Mouse (Mus musculus): ENCODE measurements around the gene Zfp444. TPM values are rescaled to one million over a fixed set of nuclear protein-coding genes. Genes with fewer than 3 reads are reported as not detected.

The Zfp444 gene
- total RNA-seq, 1 experiment, result 16.6 TPM

DNA sequence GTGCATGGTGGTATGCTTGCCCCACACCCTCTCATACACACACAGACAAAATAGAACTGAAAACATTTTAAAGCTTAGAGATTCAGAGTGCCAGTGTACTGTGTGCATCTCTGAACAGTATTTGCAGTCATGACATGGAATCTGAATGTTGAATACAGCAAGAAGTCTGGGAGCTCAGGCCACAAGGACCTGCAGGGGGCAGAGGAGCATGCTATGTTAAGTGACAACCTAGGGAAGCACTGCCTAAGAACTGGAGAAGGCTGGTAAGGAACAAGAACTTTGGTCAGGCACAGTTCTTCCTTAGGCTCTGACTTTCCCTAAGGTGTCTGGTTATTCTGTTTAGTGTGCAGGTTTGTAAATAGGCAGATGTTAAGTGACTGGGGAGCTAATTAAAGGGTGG, 35.5 kb upstream of the Zfp444 start:
- Histone ChIP-seq H3K27ac (ENCODE audit: insufficient read depth, low read depth, low read length, poor library complexity, severe bottlenecking) (no peak overlapping the region), H3K4me1 (ENCODE audit: control insufficient read depth in 2 of 2, insufficient read depth in 2 of 2, low read length in 2 of 2, poor library complexity in 1 of 2) (no peaks in the 10 kb centered on the region), H3K9ac (ENCODE audit: insufficient read depth, low read depth, low read length, poor library complexity, severe bottlenecking) (no peak overlapping the region), H3K9me3 (ENCODE audit: control insufficient read depth, insufficient read depth, low read depth, low read length) (no peaks in the 10 kb centered on the region), H3K36me3 (ENCODE audit: control insufficient read depth, insufficient read depth, low read length, poor library complexity, severe bottlenecking) (peaks cover 3% of the 10 kb centered on the region; the same call in 1 of the 2 replicates), H3K4me3 (ENCODE audit: insufficient read depth in 1 of 2, low read depth in 1 of 2, low read length in 2 of 2, poor library complexity in 1 of 2, severe bottlenecking in 1 of 2) (no peak overlapping the region)
- TF ChIP-seq MAFK (IDR thresholded peaks at IDR 0.05; ENCODE audit: insufficient read depth, low read depth, low read length) (no peak), CHD2 (IDR thresholded peaks at IDR 0.05; ENCODE audit: low read depth, low read length) (no peak), ZC3H11A (IDR thresholded peaks at IDR 0.05; ENCODE audit: borderline replicate concordance, low read depth, low read length) (no peak), HCFC1 (IDR thresholded peaks at IDR 0.05; ENCODE audit: borderline replicate concordance, insufficient read depth, low read length) (no peak), ZNF384 (IDR thresholded peaks at IDR 0.05; ENCODE audit: low read depth, low read length) (no peak)
- no peak for DNase-seq (ENCODE audit: low read depth, low spot score)
- in situ Hi-C loops (cut with MboI; ENCODE audit: low sequenced_read_pairs in 2 of 2, unreplicated experiment in 2 of 2), result no loop called here

GRCm38 (mm10) chr7:6139295-6139694, 32.7 kb upstream of the Zfp444 start:
- in situ Hi-C loops (cut with MboI; ENCODE audit: low sequenced_read_pairs in 2 of 2, unreplicated experiment in 2 of 2), result no loop called here
- no peak for DNase-seq (ENCODE audit: low read depth, low spot score)
- Histone ChIP-seq H3K9ac (ENCODE audit: insufficient read depth, low read depth, low read length, poor library complexity, severe bottlenecking) (no peak overlapping the region), H3K36me3 (ENCODE audit: control insufficient read depth, insufficient read depth, low read length, poor library complexity, severe bottlenecking) (no peaks in the 10 kb centered on the region; the same call in 1 of the 2 replicates), H3K4me1 (ENCODE audit: control insufficient read depth in 2 of 2, insufficient read depth in 2 of 2, low read length in 2 of 2, poor library complexity in 1 of 2) (no peaks in the 10 kb centered on the region), H3K4me3 (ENCODE audit: insufficient read depth in 1 of 2, low read depth in 1 of 2, low read length in 2 of 2, poor library complexity in 1 of 2, severe bottlenecking in 1 of 2) (no peak overlapping the region), H3K27ac (ENCODE audit: insufficient read depth, low read depth, low read length, poor library complexity, severe bottlenecking) (no peak overlapping the region), H3K9me3 (ENCODE audit: control insufficient read depth, insufficient read depth, low read depth, low read length) (no peaks in the 10 kb centered on the region)
- TF ChIP-seq ZNF384 (IDR thresholded peaks at IDR 0.05; ENCODE audit: low read depth, low read length) (no peak), ZC3H11A (IDR thresholded peaks at IDR 0.05; ENCODE audit: borderline replicate concordance, low read depth, low read length) (no peak), CHD2 (IDR thresholded peaks at IDR 0.05; ENCODE audit: low read depth, low read length) (no peak)

DNA sequence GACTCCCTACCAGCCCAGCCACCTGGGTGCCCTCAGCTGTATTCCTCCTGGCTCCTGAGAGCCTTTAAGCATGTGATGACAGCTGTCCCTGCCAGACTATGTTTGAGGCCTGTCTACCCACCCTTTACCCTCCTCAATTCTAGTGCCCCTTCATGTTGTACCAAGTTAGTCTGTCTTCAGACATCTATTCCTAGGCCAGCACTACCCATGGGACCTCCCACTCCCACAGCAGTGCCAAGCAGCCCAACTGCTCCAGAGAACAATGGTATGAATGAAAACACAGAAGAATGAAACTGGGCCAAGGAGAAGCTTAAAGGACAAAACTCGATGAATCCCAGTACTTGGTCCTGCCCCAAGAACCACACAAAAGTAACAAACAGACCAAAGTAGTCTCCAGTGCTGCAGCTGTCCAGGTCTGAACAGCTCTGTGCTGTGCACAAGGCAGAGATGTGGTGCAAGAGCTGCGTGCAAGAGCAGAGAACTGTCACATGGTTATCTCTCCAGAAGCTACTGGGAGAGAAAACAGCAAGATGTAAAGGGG, 28.0 kb upstream of the Zfp444 start:
- H3K4me3 ChIP-seq (ENCODE audit: insufficient read depth in 1 of 2, low read depth in 1 of 2, low read length in 2 of 2, poor library complexity in 1 of 2, severe bottlenecking in 1 of 2), result no peak overlapping the region
- no peaks in the 10 kb centered on the region; the same call in 1 of the 2 replicates for H3K36me3 ChIP-seq (ENCODE audit: control insufficient read depth, insufficient read depth, low read length, poor library complexity, severe bottlenecking)
- H3K27ac ChIP-seq (ENCODE audit: insufficient read depth, low read depth, low read length, poor library complexity, severe bottlenecking), result no peak overlapping the region
- TF ChIP-seq MAFK (IDR thresholded peaks at IDR 0.05; ENCODE audit: insufficient read depth, low read depth, low read length) (no peak), ZNF384 (IDR thresholded peaks at IDR 0.05; ENCODE audit: low read depth, low read length) (no peak), CHD2 (IDR thresholded peaks at IDR 0.05; ENCODE audit: low read depth, low read length) (no peak), HCFC1 (IDR thresholded peaks at IDR 0.05; ENCODE audit: borderline replicate concordance, insufficient read depth, low read length) (no peak), ZC3H11A (IDR thresholded peaks at IDR 0.05; ENCODE audit: borderline replicate concordance, low read depth, low read length) (no peak)
- H3K9me3 ChIP-seq (ENCODE audit: control insufficient read depth, insufficient read depth, low read depth, low read length), result no peaks in the 10 kb centered on the region
- no peak overlapping the region for H3K9ac ChIP-seq (ENCODE audit: insufficient read depth, low read depth, low read length, poor library complexity, severe bottlenecking)
- H3K4me1 ChIP-seq (ENCODE audit: control insufficient read depth in 2 of 2, insufficient read depth in 2 of 2, low read length in 2 of 2, poor library complexity in 1 of 2), result peaks cover 7 to 12% of the 10 kb centered on the region in 2 experiments; a peak in 3 of 4 replicates
- in situ Hi-C loops (cut with MboI; ENCODE audit: low sequenced_read_pairs in 2 of 2, unreplicated experiment in 2 of 2), result no loop called here
- DNase-seq (ENCODE audit: low read depth, low spot score), result no peak

DNA sequence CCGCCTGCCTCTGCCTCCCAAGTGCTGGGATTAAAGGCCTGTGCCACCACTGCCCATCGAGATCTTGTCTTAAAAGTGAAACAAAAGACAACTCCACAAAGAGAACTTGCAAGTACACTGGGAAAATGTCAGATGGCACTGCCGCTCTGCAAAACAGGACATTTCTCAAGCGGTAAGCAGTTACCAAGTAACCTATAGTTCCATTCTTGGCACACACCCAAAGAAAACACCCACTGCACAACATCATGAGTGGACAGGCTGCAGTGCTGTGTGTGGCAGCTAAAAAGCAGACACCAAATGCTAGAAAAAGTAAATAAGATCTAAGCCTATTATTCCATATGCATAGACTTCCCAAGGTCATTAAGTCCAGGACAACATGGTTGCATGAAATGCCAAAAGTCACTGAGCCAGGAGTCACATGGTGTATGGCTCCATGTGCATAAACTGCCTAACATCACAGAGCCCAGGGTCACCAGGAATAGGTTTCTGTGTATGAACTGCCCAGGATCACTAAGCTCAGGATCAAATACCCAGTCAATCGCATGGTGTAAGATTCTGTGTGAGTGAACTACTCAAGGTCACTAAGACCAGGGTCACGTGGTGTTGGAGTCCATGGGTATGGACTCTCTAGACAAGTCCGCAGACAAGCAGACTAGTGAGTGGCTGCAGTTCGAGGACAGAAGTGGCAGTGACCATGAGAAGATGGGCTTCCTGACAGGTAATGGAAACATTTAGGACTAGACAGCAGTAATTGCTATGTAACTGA, 26.4 kb upstream of the Zfp444 start:
- Histone ChIP-seq H3K9me3 (ENCODE audit: control insufficient read depth, insufficient read depth, low read depth, low read length) (no peaks in the 10 kb centered on the region), H3K27ac (ENCODE audit: insufficient read depth, low read depth, low read length, poor library complexity, severe bottlenecking) (no peak overlapping the region), H3K36me3 (ENCODE audit: control insufficient read depth, insufficient read depth, low read length, poor library complexity, severe bottlenecking) (no peaks in the 10 kb centered on the region; the same call in 1 of the 2 replicates), H3K4me1 (ENCODE audit: control insufficient read depth in 2 of 2, insufficient read depth in 2 of 2, low read length in 2 of 2, poor library complexity in 1 of 2) (peaks cover 7 to 14% of the 10 kb centered on the region in 2 experiments; a peak in 3 of 4 replicates), H3K4me3 (ENCODE audit: insufficient read depth in 1 of 2, low read depth in 1 of 2, low read length in 2 of 2, poor library complexity in 1 of 2, severe bottlenecking in 1 of 2) (no peak overlapping the region), H3K9ac (ENCODE audit: insufficient read depth, low read depth, low read length, poor library complexity, severe bottlenecking) (no peak overlapping the region)
- DNase-seq (ENCODE audit: low read depth, low spot score), result no peak
- no peak for TF ChIP-seq CHD2 (IDR thresholded peaks at IDR 0.05; ENCODE audit: low read depth, low read length)
- TF ChIP-seq ZNF384 (IDR thresholded peaks at IDR 0.05; ENCODE audit: low read depth, low read length), result no peak
- TF ChIP-seq HCFC1 (IDR thresholded peaks at IDR 0.05; ENCODE audit: borderline replicate concordance, insufficient read depth, low read length), result no peak
- no peak for TF ChIP-seq MAFK (IDR thresholded peaks at IDR 0.05; ENCODE audit: insufficient read depth, low read depth, low read length)
- TF ChIP-seq ZC3H11A (IDR thresholded peaks at IDR 0.05; ENCODE audit: borderline replicate concordance, low read depth, low read length), result no peak
- in situ Hi-C loops (cut with MboI; ENCODE audit: low sequenced_read_pairs in 2 of 2, unreplicated experiment in 2 of 2), result no loop called here
